Mouse (Mus musculus) right cerebral cortex, postnatal 25 days (tissue): Measurements from ENCODE around the gene Cep85l.

Experiments used
- DNase-seq: peaks from one replicate; pipeline ENCODE4 v3.0.0; 2022

Gene Cep85l

GRCm38 (mm10) chr10:53388227-53388920 lies 8.6 kb upstream of the Cep85l start:
- peak; percentile 8 for DNase-seq

DNA sequence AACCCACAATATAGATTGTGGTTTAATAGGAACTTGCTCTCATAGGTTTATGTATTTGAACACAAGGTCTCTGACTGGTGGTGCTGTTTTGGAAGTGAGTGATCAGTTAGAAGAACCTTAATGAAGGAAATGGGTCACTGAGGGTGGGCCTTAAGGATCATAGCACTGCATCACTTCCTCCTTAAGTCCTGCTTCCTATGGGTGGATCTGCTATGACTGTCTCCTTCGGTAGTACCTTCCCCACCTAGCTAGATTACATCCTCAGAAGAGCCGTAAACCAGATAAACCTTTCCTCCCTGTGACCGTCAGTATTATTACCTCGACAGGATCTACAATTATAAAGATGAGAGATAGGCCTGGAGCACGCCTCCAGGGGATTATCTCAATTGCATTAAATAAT lies 5.7 kb upstream of the Cep85l start:
- no peak for DNase-seq

DNA sequence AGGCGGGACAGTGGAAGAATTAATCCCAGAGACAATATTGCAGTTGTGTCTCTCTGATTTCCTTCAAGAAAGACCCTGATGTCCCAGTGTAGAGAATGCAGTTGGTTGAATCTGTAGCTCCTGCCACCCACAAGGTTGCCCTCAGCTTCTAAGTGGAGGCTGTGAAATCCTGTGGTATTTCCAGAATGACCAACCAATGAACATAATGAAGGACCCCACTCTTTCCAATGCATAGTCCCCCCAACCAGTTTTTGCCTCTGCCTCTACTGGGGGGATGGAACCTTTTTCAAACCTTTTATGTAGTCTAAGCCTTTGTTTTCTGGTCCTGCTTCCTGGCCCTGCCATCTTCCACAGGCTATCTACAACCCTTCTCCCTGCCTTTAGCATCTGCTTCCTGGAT lies 5.1 kb upstream of the Cep85l start:
- no peak for DNase-seq

DNA sequence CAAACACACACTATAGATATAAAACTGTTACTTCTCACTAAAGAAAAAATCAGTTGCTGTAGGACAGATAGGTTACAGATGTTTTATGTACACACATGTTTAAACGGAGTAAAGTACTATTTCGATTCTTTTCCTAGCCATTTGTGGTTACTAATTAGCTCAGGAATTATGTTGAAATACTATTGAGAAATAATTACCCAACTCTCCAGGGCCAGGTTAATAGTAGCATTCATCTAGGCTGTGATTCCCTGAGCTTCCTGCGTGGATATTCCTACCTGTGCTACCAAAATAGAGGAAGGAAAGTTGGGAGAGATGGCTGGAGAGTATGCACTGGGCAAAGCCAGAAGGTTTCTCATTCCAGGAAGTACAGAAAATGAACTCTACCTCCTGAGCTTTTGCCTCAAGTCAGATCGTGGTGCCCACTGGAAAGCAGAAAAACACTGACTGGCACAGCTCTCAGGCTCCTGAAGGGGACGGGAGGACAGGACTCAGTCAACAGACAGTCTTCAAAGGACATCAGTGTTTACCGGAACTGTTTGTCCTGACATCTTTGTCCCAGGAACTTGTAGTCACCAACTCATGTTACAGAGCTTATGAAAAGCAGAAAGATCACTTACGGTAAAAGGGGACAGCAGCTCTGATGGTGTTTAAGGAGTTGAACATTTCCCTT lies 3.1 kb upstream of the Cep85l start:
- DNase-seq, result no peak

GRCm38 (mm10) chr10:53378981-53379708 lies 602 bp downstream of the Cep85l start:
- peak; percentile 61 for DNase-seq

DNA sequence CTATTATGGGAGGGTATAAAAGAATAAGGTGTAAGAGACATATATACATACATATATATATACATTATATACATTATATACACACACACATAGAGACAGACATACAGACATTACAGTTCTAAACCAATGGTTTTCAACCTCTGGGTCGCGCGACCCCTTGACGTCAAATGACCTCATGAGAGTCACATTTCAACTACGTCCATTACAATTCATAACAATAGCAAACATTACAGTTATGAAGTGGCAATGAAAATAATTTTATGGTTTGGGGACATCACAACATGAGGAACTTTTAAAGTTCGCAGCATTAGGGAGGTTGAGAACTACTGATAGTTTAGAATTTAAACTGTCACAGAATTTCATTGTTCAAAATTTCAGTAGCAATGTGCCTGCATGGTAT lies 1.5 kb downstream of the Cep85l start:
- DNase-seq, result no peak

GRCm38 (mm10) chr10:53377096-53377495 lies 2.7 kb downstream of the Cep85l start:
- DNase-seq, result no peak

- no peak for DNase-seq
These were observed 5.7 kb downstream of the Cep85l start for GRCm38 (mm10) chr10:53373885-53374578.

DNA sequence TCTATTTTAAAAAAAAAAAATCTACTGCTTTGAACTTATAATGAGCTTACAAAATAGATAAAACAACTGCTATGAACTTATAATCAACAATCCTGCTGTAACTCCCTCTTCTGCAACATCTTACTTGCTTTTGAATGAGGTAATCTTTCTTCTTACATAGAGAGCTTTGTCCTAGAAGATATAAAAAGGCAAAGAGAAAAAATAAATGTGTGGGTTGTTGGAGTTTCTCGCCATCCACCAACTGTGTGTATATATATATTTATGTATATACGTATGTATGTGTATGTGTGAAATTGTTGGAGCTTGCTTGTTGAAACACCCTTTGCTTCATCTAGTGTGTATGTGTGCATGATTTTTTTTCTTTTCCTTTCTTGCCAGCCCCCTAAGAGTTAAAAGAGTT lies 12.5 kb downstream of the Cep85l start:
- no peak for DNase-seq

DNA sequence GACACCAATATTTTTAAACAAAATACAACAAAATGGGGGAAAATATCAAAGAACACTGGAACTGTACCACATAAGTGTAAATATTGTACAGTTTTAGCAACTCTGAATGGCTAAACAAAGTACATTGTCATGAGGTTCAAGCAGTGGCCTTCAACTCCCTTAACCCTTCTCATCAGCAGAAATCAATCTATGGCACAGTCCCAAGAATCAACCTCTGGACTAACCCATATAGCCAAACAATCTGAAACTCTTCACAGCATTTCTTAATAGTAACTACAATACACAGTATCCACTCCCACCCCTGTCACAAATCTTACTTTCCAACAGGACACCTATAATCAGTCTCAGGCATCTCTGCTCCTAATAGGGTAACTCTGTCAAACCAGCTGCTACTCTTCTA lies 15.4 kb downstream of the Cep85l start:
- no peak for DNase-seq

DNA sequence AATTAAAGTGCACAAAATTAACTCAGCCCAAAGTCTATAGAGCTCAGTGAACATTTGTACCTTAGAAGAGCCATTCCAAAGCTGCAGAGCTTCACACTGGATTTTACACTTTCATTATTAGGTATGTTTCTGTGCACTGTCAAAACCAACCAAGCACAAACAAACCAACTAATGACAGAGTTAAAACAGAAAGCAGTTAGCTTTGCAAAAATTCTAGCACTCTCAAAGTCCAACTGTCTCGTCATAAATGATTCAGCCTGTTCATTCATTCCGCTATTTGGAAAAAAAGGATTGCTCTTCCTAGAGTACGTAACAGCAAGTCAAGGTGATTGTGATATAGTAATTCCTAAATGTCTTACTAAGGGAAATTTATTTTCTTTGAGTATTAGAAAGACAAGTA lies 20.7 kb downstream of the Cep85l start:
- DNase-seq, result no peak

DNA sequence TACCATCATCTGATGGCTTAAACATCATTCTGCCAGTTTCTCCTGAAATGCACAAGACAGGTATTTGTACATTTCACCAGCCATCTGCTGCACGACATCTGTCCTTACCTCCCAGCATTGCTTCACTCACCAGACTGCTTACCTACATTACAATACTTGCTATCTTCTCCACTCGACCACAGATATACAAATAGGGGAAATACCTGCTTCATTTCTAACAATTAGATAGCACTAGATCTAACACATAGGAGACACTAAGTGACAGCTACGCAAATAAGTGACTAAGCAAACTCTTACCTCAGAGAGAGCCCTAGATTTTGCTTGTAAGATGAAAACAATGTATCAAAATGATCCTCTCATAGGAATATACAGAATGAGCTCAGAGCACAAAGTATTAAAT lies 26.1 kb downstream of the Cep85l start:
- DNase-seq, result no peak

DNA sequence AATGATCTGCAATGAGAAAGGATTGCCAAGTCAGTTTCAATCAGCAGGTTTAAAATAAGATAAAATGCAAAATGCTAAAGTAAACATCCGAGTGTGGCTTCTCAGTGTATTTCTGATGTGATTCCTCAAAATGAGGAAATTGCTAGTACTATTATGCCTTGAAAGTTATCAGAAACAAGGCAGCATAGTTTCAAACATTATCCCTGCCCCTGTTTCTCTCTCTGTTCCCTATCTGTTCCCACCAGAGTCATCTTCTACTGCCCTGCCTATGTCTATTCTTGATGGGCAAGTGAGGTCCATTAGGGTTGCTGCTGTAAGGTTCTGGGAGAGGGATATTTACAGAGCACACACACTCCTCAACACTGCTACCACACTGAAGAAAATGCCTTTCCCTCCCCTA lies 30.5 kb downstream of the Cep85l start:
- no peak for DNase-seq

DNA sequence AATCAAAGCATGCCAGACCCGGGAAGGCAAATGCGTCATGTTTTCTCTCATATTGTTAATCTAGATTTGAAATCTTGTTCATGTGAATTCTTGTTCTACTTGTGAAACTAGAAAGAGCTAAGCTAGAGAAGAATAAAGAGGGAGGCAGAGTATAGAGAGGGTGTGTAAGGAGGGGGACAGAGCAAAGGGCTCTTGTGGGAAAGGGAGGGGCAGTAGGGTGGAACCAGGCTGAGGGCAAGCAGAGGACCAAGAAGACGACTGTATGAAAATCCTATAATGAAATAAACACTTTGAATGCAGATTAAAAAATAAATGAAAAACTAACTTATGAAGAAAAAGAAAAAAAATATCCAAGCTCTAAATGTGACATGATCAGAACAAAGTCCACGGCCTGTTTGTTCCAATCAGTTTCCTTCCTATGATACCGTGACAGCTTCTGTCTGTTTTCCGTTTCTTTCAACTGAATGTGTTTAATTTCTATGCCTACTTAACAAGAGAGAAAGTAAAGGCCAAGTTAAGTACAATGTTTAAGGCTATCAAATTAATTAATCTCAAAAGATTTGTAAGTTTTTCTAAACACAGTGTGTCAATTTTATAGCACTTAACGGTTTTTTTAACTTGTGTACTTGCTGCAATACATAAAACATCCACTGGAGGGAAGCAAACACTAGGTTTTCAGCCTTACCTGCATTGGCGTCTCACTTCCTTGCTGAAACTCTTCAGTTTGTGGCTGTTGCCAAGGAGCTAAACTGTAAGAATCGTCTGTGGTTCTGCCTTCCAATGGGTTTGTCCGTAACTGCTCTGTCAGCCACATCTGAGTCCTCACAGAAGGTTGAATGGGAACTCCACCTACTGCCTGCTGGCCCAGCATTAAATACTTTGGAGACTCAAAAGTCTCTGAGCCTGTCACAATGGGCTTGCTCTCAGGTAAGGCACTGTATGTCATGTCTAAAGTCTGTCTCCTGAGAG lies 31.7 kb downstream of the Cep85l start:
- peak; percentile 25 for DNase-seq

DNA sequence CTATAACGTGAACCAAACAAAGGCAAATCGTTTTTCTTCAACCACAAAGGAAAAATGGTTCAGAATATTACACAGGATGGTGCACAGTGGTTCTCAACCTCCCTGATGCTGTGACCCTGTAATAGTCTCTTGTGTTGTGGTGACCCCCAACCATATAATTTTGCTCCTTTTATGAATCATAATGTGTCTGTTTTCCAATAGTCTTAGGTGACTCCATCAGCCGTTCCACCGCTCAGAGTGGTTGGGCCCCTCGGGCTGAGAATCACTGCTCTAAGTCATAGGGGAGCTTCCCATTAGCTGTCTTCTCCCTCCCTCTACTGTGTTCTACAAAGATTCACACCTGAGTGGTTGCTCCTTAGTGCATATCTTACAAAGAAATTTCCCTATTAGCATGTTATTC lies 32.8 kb downstream of the Cep85l start:
- no peak for DNase-seq

DNA sequence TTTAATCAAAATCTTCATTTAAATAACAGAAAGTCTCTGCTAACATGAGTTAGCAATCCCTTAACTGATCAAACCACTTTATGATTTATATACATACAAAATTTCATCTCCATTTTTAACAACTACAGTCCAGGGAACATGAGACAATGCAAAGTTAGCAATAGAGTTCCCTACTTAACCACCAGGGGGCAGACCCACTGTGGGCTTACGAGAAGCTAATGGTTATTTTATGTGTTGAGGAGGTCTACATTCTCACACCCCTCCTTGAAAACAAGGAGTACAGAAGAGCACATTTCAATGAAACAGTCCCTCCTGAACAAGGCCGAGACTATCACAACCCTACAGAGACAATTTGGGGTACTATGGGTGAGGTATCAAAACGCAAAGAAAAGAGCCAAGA lies 33.2 kb downstream of the Cep85l start:
- no peak for DNase-seq

DNA sequence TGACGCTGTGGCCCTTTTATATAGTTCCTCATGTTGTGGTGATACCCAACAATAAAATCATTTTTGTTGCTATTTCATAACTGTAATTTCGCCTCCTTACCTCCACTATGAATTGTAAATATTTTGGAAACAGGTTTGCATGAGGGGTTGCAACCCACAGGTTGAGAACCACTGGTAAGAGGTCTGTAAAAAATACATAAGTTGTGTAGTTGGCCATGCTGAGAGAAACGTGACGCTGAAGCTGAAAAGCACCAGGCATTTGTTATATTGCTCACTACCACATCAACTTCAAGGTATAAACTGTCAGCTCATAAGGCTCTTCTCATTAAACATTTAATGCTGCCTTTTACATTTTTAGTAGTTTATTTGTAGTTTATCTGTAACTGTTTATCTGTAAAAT lies 34.2 kb downstream of the Cep85l start:
- DNase-seq, result no peak

DNA sequence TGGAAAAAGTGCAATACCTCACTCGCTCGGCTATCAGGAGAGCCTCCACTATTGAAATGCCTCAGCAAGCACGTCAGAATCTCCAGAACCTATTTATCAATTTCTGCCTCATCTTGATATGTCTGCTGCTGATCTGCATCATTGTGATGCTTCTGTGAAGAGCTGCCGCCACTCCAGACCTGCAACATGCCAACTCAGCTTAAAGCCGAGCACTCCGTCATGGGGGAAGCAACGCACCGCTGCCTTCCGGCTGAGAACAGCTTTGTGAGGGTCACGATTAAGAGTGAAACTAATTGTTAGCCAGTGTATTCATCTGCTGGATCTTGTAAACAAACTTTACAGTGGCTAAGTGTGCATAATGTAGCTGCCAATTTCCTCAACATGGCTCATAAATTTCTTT lies 35.9 kb downstream of the Cep85l start:
- no peak for DNase-seq

- DNase-seq, result no peak
These were observed 36.4 kb downstream of the Cep85l start for GRCm38 (mm10) chr10:53343384-53343783.

GRCm38 (mm10) chr10:53342166-53342728 lies 37.5 kb downstream of the Cep85l start:
- no peak for DNase-seq

DNA sequence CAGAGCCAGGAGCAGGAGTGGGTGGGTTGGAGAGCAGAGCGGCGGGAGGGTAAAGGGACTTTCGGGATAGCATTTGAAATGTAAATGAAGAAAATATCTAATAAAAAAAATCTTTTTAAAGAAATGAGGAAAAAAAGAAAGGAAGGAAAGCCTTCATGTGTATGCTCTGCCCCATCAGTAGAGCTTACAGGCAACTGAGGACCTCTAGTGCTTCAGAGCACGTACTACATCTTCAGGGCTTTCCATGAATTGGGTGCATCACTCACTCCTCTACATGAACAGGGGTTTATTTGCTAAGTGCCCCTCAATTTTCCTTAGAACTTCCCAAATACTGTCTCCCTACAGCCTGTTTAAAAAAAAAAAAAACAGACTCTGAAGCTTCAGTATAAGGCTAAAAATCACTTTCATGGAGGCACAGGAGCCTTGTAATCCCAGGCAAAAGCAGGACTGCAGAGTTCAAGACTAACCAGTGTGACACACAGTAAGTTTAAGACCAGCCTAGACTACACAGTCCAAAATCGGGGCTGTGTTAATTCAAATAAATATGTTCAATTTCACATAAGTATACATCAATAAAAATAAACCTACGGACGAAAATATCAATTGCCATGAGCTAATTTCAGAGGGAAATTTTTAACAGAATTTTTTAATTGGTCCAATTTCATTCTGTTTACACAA lies 38.3 kb downstream of the Cep85l start:
- no peak for DNase-seq
